Mouse (Mus musculus): Measurements from ENCODE around the gene Gm21860. TPM values are rescaled to one million over a fixed set of nuclear protein-coding genes. Genes with fewer than 3 reads are reported as not detected.
A peak's percentile ranks its signal among the peaks of the same experiment; 100 is the strongest.
"Not testable (repeated sequence)": the region's sequence is repeated elsewhere in the genome, so short reads cannot be mapped to it uniquely, and the experiment has no call there.

Gm21860 gene
- not detected in 2 replicates for total RNA-seq (2014; rRNA removed)
- not detected in 2 replicates for polyA plus RNA-seq (2015; fragmentation: Nextera tagmentation; extraction: Ambion mirVana)

GRCm38 (mm10) chrY:90754721-90755120 is at the start of gene Gm21860:
Gm21860 (minus strand) TSS chrY:90754821.
- H3K27me3 ChIP-seq (ENCODE audit: insufficient read depth, low read length); ATAC-seq: not testable (repeated sequence)
- no CpG with 5 or more reads among the region's 8 CpGs for WGBS

GRCm38 (mm10) chrY:90784438-90784837 is 29.8 kb upstream of the Gm21860 start, which contains the start of gene Gm47283:
Gm47283 (plus strand) TSS chrY:90784738.
- H3K4me1 ChIP-seq (ENCODE audit: insufficient read depth, low read length); H3K27me3 ChIP-seq (ENCODE audit: insufficient read depth, low read length); H3K9ac ChIP-seq (replicated peaks; ENCODE audit: low read length); DNase-seq (ENCODE audit: low spot score); H3K27ac ChIP-seq; H3K36me3 ChIP-seq (ENCODE audit: insufficient read depth, low read length); H3K9me3 ChIP-seq (ENCODE audit: low read length); H3K4me3 ChIP-seq (ENCODE audit: low read length); H3K4me2 ChIP-seq (ENCODE audit: low read depth, low read length); ATAC-seq: not testable (repeated sequence)
- no CpG with 5 or more reads among the region's 48 CpGs for WGBS

More at GRCm38 (mm10) chrY:90754721-90755120, at the start of gene Gm21860:
- H3K4me2 ChIP-seq (ENCODE audit: low read depth, low read length); H3K36me3 ChIP-seq (ENCODE audit: insufficient read depth, low read length); H3K9ac ChIP-seq (replicated peaks; ENCODE audit: low read length); H3K4me3 ChIP-seq (ENCODE audit: low read length); H3K27ac ChIP-seq; DNase-seq (ENCODE audit: low spot score); H3K9me3 ChIP-seq (ENCODE audit: low read length); H3K4me1 ChIP-seq (ENCODE audit: insufficient read depth, low read length): not testable (repeated sequence)

GRCm38 (mm10) chrY:90745256-90745655 is 9.4 kb downstream of the Gm21860 start:
- not testable (repeated sequence) for ATAC-seq; H3K36me3 ChIP-seq (ENCODE audit: insufficient read depth, low read length); H3K4me3 ChIP-seq (ENCODE audit: low read length); H3K4me1 ChIP-seq (ENCODE audit: insufficient read depth, low read length); H3K27me3 ChIP-seq (ENCODE audit: insufficient read depth, low read length); H3K9ac ChIP-seq (replicated peaks; ENCODE audit: low read length); H3K4me2 ChIP-seq (ENCODE audit: low read depth, low read length); H3K27ac ChIP-seq
- DNase-seq (ENCODE audit: low spot score) = peak; percentile 1
- WGBS = 94% methylated on average over 5 of the region's 5 CpGs
- H3K9me3 ChIP-seq (ENCODE audit: low read length) = peaks cover 11% of the 10 kb centered on the region

GRCm38 (mm10) chrY:90744381-90744981 is 10.1 kb downstream of the Gm21860 start:
- H3K4me3 ChIP-seq (ENCODE audit: low read length) = peak overlapping the region; percentile 11; the same call in 1 of the 2 replicates
- peak overlapping the region; percentile 33; the same call in 1 of the 2 replicates for H3K4me2 ChIP-seq (ENCODE audit: low read depth, low read length)
- not testable (repeated sequence) for H3K4me1 ChIP-seq (ENCODE audit: insufficient read depth, low read length); H3K36me3 ChIP-seq (ENCODE audit: insufficient read depth, low read length); H3K27ac ChIP-seq; H3K9ac ChIP-seq (replicated peaks; ENCODE audit: low read length); H3K27me3 ChIP-seq (ENCODE audit: insufficient read depth, low read length)
- DNase-seq (ENCODE audit: low spot score) = peak; percentile 85
- WGBS = 58% methylated on average over 48 of the region's 51 CpGs
- H3K9me3 ChIP-seq (ENCODE audit: low read length) = peaks cover 18% of the 10 kb centered on the region
- ATAC-seq = peak; percentile 98

GRCm38 (mm10) chrY:90743811-90744220 is 10.8 kb downstream of the Gm21860 start:
- H3K27me3 ChIP-seq (ENCODE audit: insufficient read depth, low read length) = no peaks in the 10 kb centered on the region
- 78% methylated on average over 18 of the region's 21 CpGs for WGBS
- ATAC-seq (no peak), DNase-seq (ENCODE audit: low spot score) (peak; percentile 5)
- H3K4me2 ChIP-seq (ENCODE audit: low read depth, low read length) = no peak overlapping the region
- no peak overlapping the region for H3K4me3 ChIP-seq (ENCODE audit: low read length)
- H3K9ac ChIP-seq (replicated peaks; ENCODE audit: low read length) = no peak overlapping the region
- H3K27ac ChIP-seq = no peak overlapping the region; the same call in 1 of the 2 replicates
- no peak for TF ChIP-seq CTCF (IDR thresholded peaks at IDR 0.05; ENCODE audit: low read depth)
- peaks cover 3% of the 10 kb centered on the region for H3K36me3 ChIP-seq (ENCODE audit: insufficient read depth, low read length)
- H3K9me3 ChIP-seq (ENCODE audit: low read length) = peaks cover 24% of the 10 kb centered on the region
- H3K4me1 ChIP-seq (ENCODE audit: insufficient read depth, low read length) = no peaks in the 10 kb centered on the region

DNA sequence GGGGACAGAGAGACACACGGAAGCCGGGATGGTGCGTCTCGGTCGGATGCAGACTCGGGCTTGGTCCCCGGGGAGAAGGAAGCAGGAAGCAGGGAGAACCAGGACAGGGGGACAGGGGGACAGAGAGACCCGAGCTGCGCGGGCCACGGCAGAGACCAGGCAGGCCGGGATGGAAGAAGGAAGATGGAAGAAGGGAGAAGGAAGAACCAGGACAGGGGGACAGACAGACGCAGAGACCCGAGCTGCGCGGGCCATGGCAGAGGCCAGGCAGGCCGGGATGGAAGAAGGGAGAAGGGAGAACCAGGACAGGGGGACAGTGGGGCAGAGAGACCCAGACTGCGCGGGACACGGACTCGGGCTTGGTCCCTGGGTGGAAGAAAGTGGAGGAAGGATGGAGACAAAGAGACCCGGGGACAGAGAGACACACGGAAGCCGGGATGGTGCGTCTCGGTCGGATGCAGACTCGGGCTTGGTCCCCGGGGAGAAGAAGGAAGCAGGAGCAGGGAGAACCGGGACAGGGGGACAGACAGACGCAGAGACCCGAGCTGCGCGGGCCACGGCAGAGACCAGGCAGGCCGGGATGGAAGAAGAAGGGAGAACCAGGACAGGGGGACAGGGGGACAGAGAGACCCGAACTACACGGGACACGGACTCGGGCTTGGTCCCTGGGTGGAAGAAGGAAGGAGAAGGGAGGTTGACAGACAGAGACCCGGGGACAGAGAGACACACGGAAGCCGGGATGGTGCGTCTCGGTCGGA is 11.4 kb downstream of the Gm21860 start:
- 85% methylated on average over 44 of the region's 46 CpGs for WGBS
- H3K4me3 ChIP-seq (ENCODE audit: low read length); H3K27ac ChIP-seq; ATAC-seq; H3K4me2 ChIP-seq (ENCODE audit: low read depth, low read length); H3K27me3 ChIP-seq (ENCODE audit: insufficient read depth, low read length); H3K36me3 ChIP-seq (ENCODE audit: insufficient read depth, low read length); H3K9ac ChIP-seq (replicated peaks; ENCODE audit: low read length); H3K4me1 ChIP-seq (ENCODE audit: insufficient read depth, low read length): not testable (repeated sequence)
- peaks cover 30% of the 10 kb centered on the region for H3K9me3 ChIP-seq (ENCODE audit: low read length)
- DNase-seq (ENCODE audit: low spot score) = peak; percentile 5

- not testable (repeated sequence) for H3K4me2 ChIP-seq (ENCODE audit: low read depth, low read length); H3K27me3 ChIP-seq (ENCODE audit: insufficient read depth, low read length); H3K36me3 ChIP-seq (ENCODE audit: insufficient read depth, low read length); H3K27ac ChIP-seq; ATAC-seq; H3K4me3 ChIP-seq (ENCODE audit: low read length); H3K4me1 ChIP-seq (ENCODE audit: insufficient read depth, low read length); H3K9ac ChIP-seq (replicated peaks; ENCODE audit: low read length)
- H3K9me3 ChIP-seq (ENCODE audit: low read length) = peaks cover 33% of the 10 kb centered on the region
- peak; percentile 61 for DNase-seq (ENCODE audit: low spot score)
- 90% methylated on average over 49 of the region's 49 CpGs for WGBS
These were observed 12.2 kb downstream of the Gm21860 start for GRCm38 (mm10) chrY:90742261-90743052.

DNA sequence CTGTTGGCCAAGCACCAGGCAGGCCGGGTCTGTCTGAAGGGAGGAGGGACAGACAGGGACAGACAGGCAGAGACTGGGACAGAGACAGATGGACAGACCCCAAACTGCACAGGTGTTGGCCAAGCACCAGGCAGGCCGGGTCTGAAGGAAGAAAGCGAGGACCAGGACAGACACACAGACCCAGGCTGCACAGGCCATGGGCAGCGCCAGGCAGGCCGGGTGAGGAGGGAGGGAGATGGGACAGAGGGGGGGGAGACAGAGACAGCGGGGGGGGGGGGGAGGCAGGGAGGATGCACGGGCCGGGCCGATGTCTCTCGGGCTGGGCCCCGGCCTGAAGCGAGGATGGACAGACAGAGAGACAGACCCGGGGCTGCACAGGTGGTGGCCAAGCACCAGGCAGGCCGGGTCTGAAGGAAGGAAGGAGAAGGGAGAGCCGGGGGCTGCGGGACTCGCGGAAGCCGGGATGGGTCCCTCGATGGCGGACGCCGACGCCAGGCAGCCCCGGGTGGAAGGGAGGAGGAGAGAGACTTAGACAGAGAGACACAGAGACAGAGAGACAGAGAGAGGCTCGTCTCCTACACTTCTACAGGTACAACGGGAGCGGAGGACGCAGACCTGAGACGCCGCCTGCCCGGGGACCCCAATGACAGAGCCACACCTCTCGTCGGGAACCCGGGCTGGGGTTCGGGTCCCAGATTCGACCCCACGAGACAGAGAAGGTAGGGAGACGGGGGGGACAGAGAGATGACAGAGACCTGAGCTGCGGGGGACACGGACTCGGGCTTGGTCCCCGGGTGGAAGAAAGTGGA is 13.0 kb downstream of the Gm21860 start:
- DNase-seq (ENCODE audit: low spot score) (peak; percentile 69), ATAC-seq (peak; percentile 48)
- H3K27ac ChIP-seq; H3K36me3 ChIP-seq (ENCODE audit: insufficient read depth, low read length); H3K4me3 ChIP-seq (ENCODE audit: low read length); H3K27me3 ChIP-seq (ENCODE audit: insufficient read depth, low read length); H3K9ac ChIP-seq (replicated peaks; ENCODE audit: low read length); H3K4me2 ChIP-seq (ENCODE audit: low read depth, low read length); H3K4me1 ChIP-seq (ENCODE audit: insufficient read depth, low read length): not testable (repeated sequence)
- WGBS = 84% methylated on average over 43 of the region's 43 CpGs
- peaks cover 34% of the 10 kb centered on the region for H3K9me3 ChIP-seq (ENCODE audit: low read length)

DNA sequence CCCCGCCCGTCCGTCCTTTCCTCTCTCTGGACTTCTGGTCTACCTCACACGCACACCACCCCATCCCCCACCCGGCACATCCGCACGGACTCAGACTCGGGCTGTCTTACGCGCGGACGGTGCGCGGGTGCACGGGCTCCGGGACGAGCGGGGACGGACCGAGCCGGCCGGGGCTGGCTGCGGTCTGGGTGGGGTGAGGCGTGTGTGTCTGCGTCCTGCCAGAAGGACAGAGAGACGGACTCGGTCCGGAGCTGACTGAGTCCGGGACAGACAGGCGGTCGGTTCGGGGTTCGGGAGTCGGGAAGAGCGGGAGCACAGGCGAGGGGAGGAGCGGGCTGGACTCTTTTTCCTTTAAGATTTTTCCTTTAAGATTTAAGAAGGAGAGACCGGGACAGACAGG is 13.6 kb downstream of the Gm21860 start:
- not testable (repeated sequence) for H3K27ac ChIP-seq; H3K36me3 ChIP-seq (ENCODE audit: insufficient read depth, low read length); H3K27me3 ChIP-seq (ENCODE audit: insufficient read depth, low read length); H3K4me3 ChIP-seq (ENCODE audit: low read length); H3K9ac ChIP-seq (replicated peaks; ENCODE audit: low read length); H3K4me2 ChIP-seq (ENCODE audit: low read depth, low read length); H3K4me1 ChIP-seq (ENCODE audit: insufficient read depth, low read length)
- DNase-seq (ENCODE audit: low spot score) = peak; percentile 75
- peaks cover 34% of the 10 kb centered on the region for H3K9me3 ChIP-seq (ENCODE audit: low read length)
- WGBS = 77% methylated on average over 38 of the region's 38 CpGs
- ATAC-seq = peak; percentile 34

All from hindbrain, postnatal 0 days (tissue).